Mouse (Mus musculus): Measurements from ENCODE around the gene Nup98. TPM values are rescaled to one million over a fixed set of nuclear protein-coding genes. Genes with fewer than 3 reads are reported as not detected.
A peak's percentile ranks its signal among the peaks of the same experiment; 100 is the strongest.

The Nup98 gene
- polyA plus RNA-seq, 1 experiment from 2014 or later: 46.9 TPM

DNA sequence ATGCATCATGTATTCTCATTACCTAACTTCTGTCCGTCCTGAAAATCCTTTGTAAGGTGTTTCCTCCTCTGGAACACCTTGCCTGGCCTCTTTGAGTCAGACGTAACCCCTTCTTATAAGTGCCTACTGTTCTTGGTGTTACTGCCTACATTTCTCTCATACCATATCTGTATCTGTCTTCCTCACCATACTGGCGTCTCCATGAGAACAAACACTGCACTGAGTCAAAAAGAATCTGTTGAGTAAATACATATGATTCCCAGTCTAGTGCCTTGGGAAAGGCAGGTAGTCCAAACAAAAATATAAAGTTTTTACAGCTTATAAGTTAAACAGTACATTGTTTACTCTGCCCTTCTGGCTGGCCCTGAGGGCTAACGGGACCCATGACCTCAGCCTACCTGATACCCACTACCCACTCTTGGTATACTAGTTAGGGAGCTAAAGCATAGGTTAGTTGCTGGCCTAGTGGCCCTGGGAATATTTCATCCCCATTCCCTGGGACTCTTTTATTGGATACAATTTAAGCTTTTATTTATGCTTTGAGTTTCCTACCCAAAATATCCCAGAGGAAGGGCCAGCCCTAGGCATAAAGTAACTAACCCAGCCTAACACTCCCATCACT is 18.2 kb upstream of the Nup98 start:
- Histone ChIP-seq H3K27me3 (no peaks in the 10 kb centered on the region), H3K27ac (no peak overlapping the region), H3K9ac (no peak overlapping the region), H3K4me1 (no peaks in the 10 kb centered on the region), H3K9me3 (no peaks in the 10 kb centered on the region), H3K36me3 (peaks cover 38% of the 10 kb centered on the region), H3K4me2 (replicated peaks) (no peak overlapping the region), H3K4me3 (no peak overlapping the region)
- 87% methylated on average over 4 of the region's 4 CpGs for WGBS
- no peak for ATAC-seq (ENCODE audit: insufficient number of reproducible peaks, insufficient read depth, low FRiP score, low TSS enrichment)

GRCm38 (mm10) chr7:102226051-102226450 is 16.1 kb upstream of the Nup98 start:
- H3K36me3 ChIP-seq: peaks cover 28% of the 10 kb centered on the region
- H3K9ac ChIP-seq: no peak overlapping the region
- H3K4me2 ChIP-seq (replicated peaks): no peak overlapping the region
- H3K27me3 ChIP-seq: no peaks in the 10 kb centered on the region
- no peak overlapping the region for H3K27ac ChIP-seq
- WGBS: 91% methylated on average over 6 of the region's 6 CpGs
- no peak for ATAC-seq (ENCODE audit: insufficient number of reproducible peaks, insufficient read depth, low FRiP score, low TSS enrichment)
- no peaks in the 10 kb centered on the region for H3K9me3 ChIP-seq
- no peak overlapping the region for H3K4me3 ChIP-seq
- H3K4me1 ChIP-seq: no peaks in the 10 kb centered on the region

- Histone ChIP-seq H3K27ac (no peak overlapping the region), H3K9ac (no peak overlapping the region), H3K9me3 (no peaks in the 10 kb centered on the region), H3K36me3 (peaks cover 13% of the 10 kb centered on the region), H3K4me1 (no peaks in the 10 kb centered on the region), H3K27me3 (no peaks in the 10 kb centered on the region), H3K4me3 (no peak overlapping the region), H3K4me2 (replicated peaks) (peak overlapping the region; percentile 64; the same call in 1 of the 2 replicates)
- no peak for ATAC-seq (ENCODE audit: insufficient number of reproducible peaks, insufficient read depth, low FRiP score, low TSS enrichment)
- 83% methylated on average over 5 of the region's 5 CpGs for WGBS
Observed at GRCm38 (mm10) chr7:102223883-102224738, 14.1 kb upstream of the Nup98 start.

- peak; percentile 85 for ATAC-seq (ENCODE audit: insufficient number of reproducible peaks, insufficient read depth, low FRiP score, low TSS enrichment)
- Histone ChIP-seq H3K36me3 (0 out of 2 replicates have a peak, but pooled peaks cover 5% of the 10 kb centered on the region), H3K4me3 (peak overlapping the region; percentile 63), H3K9me3 (no peaks in the 10 kb centered on the region), H3K4me2 (replicated peaks) (peak overlapping the region; percentile 64), H3K9ac (peak overlapping the region; percentile 60), H3K27ac (peak overlapping the region; percentile 75), H3K27me3 (no peaks in the 10 kb centered on the region), H3K4me1 (no peaks in the 10 kb centered on the region)
- under 1% methylated on average over 31 of the region's 31 CpGs for WGBS
Observed at GRCm38 (mm10) chr7:102222830-102223556, 13.0 kb upstream of the Nup98 start.

- Histone ChIP-seq H3K4me3 (peak overlapping the region; percentile 63), H3K4me2 (replicated peaks) (peak overlapping the region; percentile 64), H3K4me1 (no peaks in the 10 kb centered on the region), H3K36me3 (0 out of 2 replicates have a peak, but pooled peaks cover 5% of the 10 kb centered on the region), H3K9me3 (no peaks in the 10 kb centered on the region), H3K27ac (peak overlapping the region; percentile 75; the same call in 1 of the 2 replicates), H3K9ac (peak overlapping the region; percentile 60; the same call in 1 of the 2 replicates), H3K27me3 (no peaks in the 10 kb centered on the region)
- WGBS: under 1% methylated on average over 10 of the region's 13 CpGs
- ATAC-seq (ENCODE audit: insufficient number of reproducible peaks, insufficient read depth, low FRiP score, low TSS enrichment): peak; percentile 62; the same call in 1 of the 2 replicates
Observed at GRCm38 (mm10) chr7:102222336-102222735, 12.4 kb upstream of the Nup98 start.

DNA sequence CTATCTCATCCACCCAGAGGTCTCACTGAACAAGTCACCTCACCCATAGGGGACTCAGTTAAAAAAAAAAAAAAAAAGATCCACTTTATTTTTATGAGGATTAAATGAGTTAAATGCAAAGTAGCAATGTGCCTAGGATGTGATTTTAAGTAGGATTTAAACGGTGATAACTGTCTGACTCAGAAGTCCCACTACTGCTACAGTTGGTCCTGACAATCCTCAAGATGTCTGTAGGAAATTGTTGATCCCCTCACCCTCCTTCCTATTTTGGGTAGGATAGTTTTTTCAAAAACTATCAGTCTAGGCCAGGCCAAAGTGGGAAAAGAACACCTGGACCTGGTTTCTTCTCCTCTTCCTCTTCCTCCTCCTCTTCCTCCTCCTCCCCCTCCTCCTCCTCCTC is 11.9 kb upstream of the Nup98 start:
- Histone ChIP-seq H3K27ac (peak overlapping the region; percentile 50; the same call in 1 of the 2 replicates), H3K4me2 (replicated peaks) (peak overlapping the region; percentile 64), H3K27me3 (no peaks in the 10 kb centered on the region), H3K9me3 (no peaks in the 10 kb centered on the region), H3K36me3 (0 out of 2 replicates have a peak, but pooled peaks cover 5% of the 10 kb centered on the region), H3K4me3 (peak overlapping the region; percentile 63), H3K9ac (peak overlapping the region; percentile 40; the same call in 1 of the 2 replicates), H3K4me1 (no peaks in the 10 kb centered on the region)
- no peak for ATAC-seq (ENCODE audit: insufficient number of reproducible peaks, insufficient read depth, low FRiP score, low TSS enrichment)
- 45% methylated on average over 1 of the region's 1 CpGs for WGBS

GRCm38 (mm10) chr7:102211071-102211470 is 1.1 kb upstream of the Nup98 start:
- Histone ChIP-seq H3K4me2 (replicated peaks) (peak overlapping the region; percentile 44), H3K9ac (peak overlapping the region; percentile 46), H3K9me3 (no peaks in the 10 kb centered on the region), H3K27ac (peak overlapping the region; percentile 87), H3K4me1 (peaks cover 3% of the 10 kb centered on the region), H3K4me3 (peak overlapping the region; percentile 51), H3K27me3 (no peaks in the 10 kb centered on the region), H3K36me3 (no peaks in the 10 kb centered on the region)
- no peak for ATAC-seq (ENCODE audit: insufficient number of reproducible peaks, insufficient read depth, low FRiP score, low TSS enrichment)
- 65% methylated on average over 3 of the region's 3 CpGs for WGBS

GRCm38 (mm10) chr7:102208806-102209363 is 1.1 kb downstream of the Nup98 start:
- 66% methylated on average over 4 of the region's 4 CpGs for WGBS
- H3K9me3 ChIP-seq: no peaks in the 10 kb centered on the region
- H3K4me3 ChIP-seq: peak overlapping the region; percentile 77
- no peak overlapping the region for H3K27ac ChIP-seq
- no peak for ATAC-seq (ENCODE audit: insufficient number of reproducible peaks, insufficient read depth, low FRiP score, low TSS enrichment)
- peak overlapping the region; percentile 70 for H3K9ac ChIP-seq
- H3K4me2 ChIP-seq (replicated peaks): peak overlapping the region; percentile 79
- H3K4me1 ChIP-seq: peaks cover 3% of the 10 kb centered on the region
- no peaks in the 10 kb centered on the region for H3K36me3 ChIP-seq
- no peaks in the 10 kb centered on the region for H3K27me3 ChIP-seq

GRCm38 (mm10) chr7:102205646-102206045 is 4.3 kb downstream of the Nup98 start:
- Histone ChIP-seq H3K27ac (no peak overlapping the region), H3K27me3 (no peaks in the 10 kb centered on the region), H3K4me3 (no peak overlapping the region), H3K4me1 (peaks cover 3% of the 10 kb centered on the region), H3K36me3 (no peaks in the 10 kb centered on the region), H3K9me3 (no peaks in the 10 kb centered on the region), H3K4me2 (replicated peaks) (no peak overlapping the region), H3K9ac (no peak overlapping the region)
- ATAC-seq (ENCODE audit: insufficient number of reproducible peaks, insufficient read depth, low FRiP score, low TSS enrichment): no peak
- WGBS: 87% methylated on average over 1 of the region's 1 CpGs

GRCm38 (mm10) chr7:102204296-102204857 is 5.6 kb downstream of the Nup98 start:
- no peak overlapping the region for H3K4me3 ChIP-seq
- H3K27me3 ChIP-seq: no peaks in the 10 kb centered on the region
- no peaks in the 10 kb centered on the region for H3K9me3 ChIP-seq
- WGBS: 82% methylated on average over 3 of the region's 3 CpGs
- no peak overlapping the region for H3K27ac ChIP-seq
- peaks cover 3% of the 10 kb centered on the region for H3K4me1 ChIP-seq
- no peak overlapping the region for H3K9ac ChIP-seq
- H3K36me3 ChIP-seq: no peaks in the 10 kb centered on the region
- H3K4me2 ChIP-seq (replicated peaks): no peak overlapping the region
- no peak for ATAC-seq (ENCODE audit: insufficient number of reproducible peaks, insufficient read depth, low FRiP score, low TSS enrichment)

Data from embryonic facial prominence, embryonic 12.5 days (tissue).